Comparison of ENCODE assay signal across 32 mouse cellular contexts in the genomic region with DNA sequence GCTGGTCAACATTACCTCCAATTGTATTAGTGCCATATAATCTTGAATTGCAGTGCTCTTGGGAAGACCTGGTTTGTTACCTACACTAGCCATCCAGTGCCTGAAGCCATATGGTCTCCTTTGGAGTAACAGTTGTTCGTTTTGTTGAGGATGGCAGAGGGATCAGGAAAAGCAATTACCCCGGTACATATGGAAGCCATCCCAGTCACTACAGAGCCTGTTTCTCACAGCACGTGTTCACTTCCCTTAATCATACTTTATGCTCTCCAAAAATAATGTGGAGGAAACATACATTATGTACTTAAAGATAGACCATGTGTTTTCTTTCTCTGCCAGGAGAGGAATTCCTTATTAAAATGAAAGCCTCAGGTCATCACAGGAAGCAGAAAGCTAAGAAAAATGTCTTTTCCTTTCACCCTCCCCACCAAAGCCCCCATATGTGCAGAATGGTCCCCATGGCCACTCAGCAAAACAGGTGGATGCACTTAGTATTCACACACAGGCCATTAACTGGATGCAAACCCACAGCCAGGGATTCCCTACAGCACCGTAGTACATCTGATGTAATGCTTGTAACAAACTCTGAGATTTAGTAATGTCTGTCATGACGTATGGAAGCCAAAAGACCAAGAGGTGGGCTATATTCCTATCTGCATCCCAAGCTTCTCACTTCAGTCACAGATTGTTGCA.
DNase-seq lines count a peak whose midpoint lies in the region; ATAC-seq and TF ChIP-seq lines count a peak whose summit lies in the region.
"Had no signal": no experiment of that assay in that cellular context is flagged by ENCODE, and none has a peak within 500 bp of the region (broad histone marks: within the 10 kb centered on the region; RNA-seq: fewer than 3 reads in every experiment).

No protein-coding gene starts in this region.

- no peak overlapping the region for H3K9ac ChIP-seq in neural tube, embryonic 15.5 days (replicated peaks)
- H3K9ac ChIP-seq in embryonic facial prominence, embryonic 14.5 days (ENCODE audit: low read depth, low read length), result no peak overlapping the region
- no peak overlapping the region for H3K9ac ChIP-seq in kidney, embryonic 14.5 days (ENCODE audit: low read depth, low read length)
- H3K9ac ChIP-seq: forebrain, embryonic 15.5 days; heart, embryonic 13.5 days; hindbrain, embryonic 14.5 days; limb, embryonic 15.5 days; liver, embryonic 13.5 days; midbrain, embryonic 15.5 days; neural tube, embryonic 13.5 days; stomach, embryonic 15.5 days had no signal

- ATAC-seq in neural tube, embryonic 15.5 days (ENCODE audit: low FRiP score), result no peak
- no peak; the same call in 1 of the 2 replicates for ATAC-seq in embryonic facial prominence, embryonic 14.5 days (ENCODE audit: low read depth)
- ATAC-seq in kidney, embryonic 14.5 days (ENCODE audit: low FRiP score, low TSS enrichment), result no peak
- ATAC-seq: activated CD4-positive, CD25-positive, alpha-beta regulatory T cell, adult 4 months; forebrain, embryonic 15.5 days; intestine, postnatal 0 days; midbrain, embryonic 15.5 days had no signal

- TF ChIP-seq CTCF in gastrocnemius, adult 2 months (IDR thresholded peaks at IDR 0.05), result no peak

- no peak overlapping the region for H3K27ac ChIP-seq in neural tube, embryonic 15.5 days (replicated peaks)
- H3K27ac ChIP-seq in embryonic facial prominence, embryonic 14.5 days (replicated peaks; ENCODE audit: low read depth, low read length), result no peak overlapping the region
- no peak overlapping the region for H3K27ac ChIP-seq in kidney, embryonic 14.5 days (ENCODE audit: low read depth, low read length)
- no peak overlapping the region for H3K27ac ChIP-seq in gastrocnemius, adult 2 months
- H3K27ac ChIP-seq: forebrain, embryonic 15.5 days; heart, embryonic 13.5 days; hindbrain, embryonic 14.5 days; limb, embryonic 15.5 days; liver, embryonic 13.5 days; midbrain, embryonic 10.5 days; midbrain, embryonic 15.5 days; neural tube, embryonic 13.5 days; stomach, embryonic 15.5 days had no signal

- H3K4me3 ChIP-seq in neural tube, embryonic 15.5 days (replicated peaks), result no peak overlapping the region
- H3K4me3 ChIP-seq in embryonic facial prominence, embryonic 14.5 days (ENCODE audit: low read depth, low read length), result no peak overlapping the region
- H3K4me3 ChIP-seq in kidney, embryonic 14.5 days (ENCODE audit: low read length), result no peak overlapping the region
- H3K4me3 ChIP-seq in gastrocnemius, adult 2 months, result no peak overlapping the region
- H3K4me3 ChIP-seq: forebrain, embryonic 15.5 days; heart, embryonic 13.5 days; limb, embryonic 15.5 days; liver, embryonic 13.5 days; midbrain, embryonic 10.5 days; midbrain, embryonic 15.5 days; neural tube, embryonic 13.5 days; stomach, embryonic 15.5 days had no signal

- WGBS in neural tube, embryonic 15.5 days, result 64% methylated on average over 5 of the region's 5 CpGs
- WGBS in embryonic facial prominence, embryonic 14.5 days, result 47% methylated on average over 5 of the region's 5 CpGs
- 51% methylated on average over 5 of the region's 5 CpGs for WGBS in kidney, embryonic 14.5 days

- H3K9me3 ChIP-seq in neural tube, embryonic 15.5 days (replicated peaks), result no peaks in the 10 kb centered on the region
- H3K9me3 ChIP-seq in embryonic facial prominence, embryonic 14.5 days (ENCODE audit: control insufficient read depth, low read length), result no peaks in the 10 kb centered on the region
- no peaks in the 10 kb centered on the region for H3K9me3 ChIP-seq in kidney, embryonic 14.5 days (ENCODE audit: control insufficient read depth, low read length)
- H3K9me3 ChIP-seq: forebrain, embryonic 15.5 days; heart, embryonic 13.5 days; limb, embryonic 15.5 days; liver, embryonic 13.5 days; midbrain, embryonic 10.5 days; midbrain, embryonic 15.5 days; neural tube, embryonic 13.5 days; stomach, embryonic 15.5 days had no signal

- intact Hi-C loops in gastrocnemius, adult 2 months (cut with DNase I), result no loop called here

- H3K4me2 ChIP-seq in neural tube, embryonic 15.5 days, result no peak overlapping the region
- no peak overlapping the region for H3K4me2 ChIP-seq in embryonic facial prominence, embryonic 14.5 days (ENCODE audit: low read depth, low read length)
- H3K4me2 ChIP-seq in kidney, embryonic 14.5 days (replicated peaks; ENCODE audit: low read depth, low read length), result no peak overlapping the region
- H3K4me2 ChIP-seq: forebrain, embryonic 15.5 days; heart, embryonic 13.5 days; hindbrain, embryonic 14.5 days; limb, embryonic 15.5 days; liver, embryonic 13.5 days; midbrain, embryonic 15.5 days; neural tube, embryonic 13.5 days; stomach, embryonic 15.5 days had no signal

- H3K27me3 ChIP-seq in neural tube, embryonic 15.5 days (replicated peaks), result no peaks in the 10 kb centered on the region
- H3K27me3 ChIP-seq in embryonic facial prominence, embryonic 14.5 days (replicated peaks; ENCODE audit: control insufficient read depth, insufficient read depth, low read length), result no peaks in the 10 kb centered on the region
- H3K27me3 ChIP-seq in kidney, embryonic 14.5 days (ENCODE audit: control insufficient read depth, insufficient read depth, low read length), result no peaks in the 10 kb centered on the region
- H3K27me3 ChIP-seq: CH12.LX; forebrain, embryonic 15.5 days; heart, embryonic 13.5 days; limb, embryonic 15.5 days; liver, embryonic 13.5 days; midbrain, embryonic 15.5 days; neural tube, embryonic 13.5 days; stomach, embryonic 15.5 days had no signal

- no peaks in the 10 kb centered on the region for H3K4me1 ChIP-seq in neural tube, embryonic 15.5 days
- H3K4me1 ChIP-seq in embryonic facial prominence, embryonic 14.5 days (ENCODE audit: control insufficient read depth, insufficient read depth, low read length), result no peaks in the 10 kb centered on the region
- H3K4me1 ChIP-seq in kidney, embryonic 14.5 days (ENCODE audit: control insufficient read depth, insufficient read depth, low read length), result no peaks in the 10 kb centered on the region
- H3K4me1 ChIP-seq: heart, embryonic 13.5 days; limb, embryonic 15.5 days; liver, embryonic 13.5 days; midbrain, embryonic 10.5 days; midbrain, embryonic 15.5 days; neural tube, embryonic 13.5 days; stomach, embryonic 15.5 days had no signal

- peak; percentile 36 for DNase-seq in cerebellum, adult 9-11 months
- no peak for DNase-seq in cerebellum, adult 11 months
- peak; percentile 34 for DNase-seq in neural tube, embryonic 10.5 days (ENCODE audit: extremely low spot score, low spot score)
- DNase-seq in embryonic facial prominence, embryonic 14.5 days (ENCODE audit: low spot score), result peak; percentile 44
- DNase-seq in mesoderm, embryonic 11.5 days (ENCODE audit: low read depth, low spot score), result peak; percentile 45
- DNase-seq in gastrocnemius, adult 2 months, result no peak
- DNase-seq: adrenal gland, adult 2 months; adrenal gland, postnatal 36 days; gastrocnemius, postnatal 10 days; heart, postnatal 10 days; kidney, adult 9 months; kidney, postnatal 14 days; layer of hippocampus, adult 9-11 months; liver, embryonic 13.5 days; lung, adult 18-20 months; lung, postnatal 14 days; retina, postnatal 1 day; right cerebral cortex, postnatal 14 days; thymus, postnatal 14 days had no signal

- H3K36me3 ChIP-seq in neural tube, embryonic 15.5 days, result no peaks in the 10 kb centered on the region
- H3K36me3 ChIP-seq in embryonic facial prominence, embryonic 14.5 days (ENCODE audit: control insufficient read depth, insufficient read depth, low read length), result no peaks in the 10 kb centered on the region
- H3K36me3 ChIP-seq in kidney, embryonic 14.5 days (ENCODE audit: control insufficient read depth, insufficient read depth, low read length), result no peaks in the 10 kb centered on the region
- H3K36me3 ChIP-seq: forebrain, embryonic 15.5 days; heart, embryonic 13.5 days; limb, embryonic 15.5 days; liver, embryonic 13.5 days; midbrain, embryonic 10.5 days; midbrain, embryonic 15.5 days; neural tube, embryonic 13.5 days; stomach, embryonic 15.5 days had no signal

Comparison
In these comparisons a context has a peak if more than half of its experiments do, and no peak if none do; other contexts are left out.
1. DNase-seq: peak in cerebellum, adult 9-11 months (single experiment), neural tube, embryonic 10.5 days (single experiment), embryonic facial prominence, embryonic 14.5 days (single experiment) and mesoderm, embryonic 11.5 days (single experiment); none in cerebellum, adult 11 months (single experiment) and gastrocnemius, adult 2 months (single experiment).